Mouse (Mus musculus) G1E (cell line): ENCODE data around the gene Slc30a2.

ENCODE experiments used
- CTCF ChIP-seq: IDR thresholded peaks from 2 replicates; pipeline ENCODE4 v1.5.1; 2012; ENCODE audit warnings: low read depth, low read length, inconsistent platforms, mixed read lengths
- GATA1 ChIP-seq: IDR thresholded peaks from 2 replicates; pipeline ENCODE4 v1.6.1; 2012; ENCODE audit warnings: borderline replicate concordance, low read length, inconsistent platforms, mixed read lengths
- GATA2 ChIP-seq: IDR thresholded peaks from 2 replicates; pipeline ENCODE4 v1.6.1; 2012; ENCODE audit warnings: low read depth, low read length, inconsistent platforms, borderline replicate concordance
- POLR2AphosphoS5 ChIP-seq: IDR thresholded peaks from 2 replicates; pipeline ENCODE4 v1.6.1; 2012; ENCODE audit warnings: low read depth, low read length, inconsistent platforms; ENCODE audit not compliant: insufficient replicate concordance
- TAL1 ChIP-seq: conservative IDR thresholded peaks from 2 replicates; pipeline ENCODE4 v1.6.1; 2012; ENCODE audit warnings: low read depth, low read length, inconsistent platforms, mixed read lengths

GRCm38 (mm10) chr4:134370649-134371221 is 27.8 kb downstream of the Slc30a2 start:
- no peak for TF ChIP-seq CTCF
- no peak for TF ChIP-seq POLR2AphosphoS5
- no peak for TF ChIP-seq TAL1
- no peak for TF ChIP-seq GATA1
- no peak for TF ChIP-seq GATA2
